Mouse (Mus musculus) cerebellum, adult 9-11 months (tissue): ENCODE results near the gene Cd200r2.
"Not testable (repeated sequence)": the region's sequence is repeated elsewhere in the genome, so short reads cannot be mapped to it uniquely, and the experiment has no call there.

Source experiments
- DNase-seq: peaks from one replicate; pipeline ENCODE4 v3.0.0; 2022

The Cd200r2 gene

DNA sequence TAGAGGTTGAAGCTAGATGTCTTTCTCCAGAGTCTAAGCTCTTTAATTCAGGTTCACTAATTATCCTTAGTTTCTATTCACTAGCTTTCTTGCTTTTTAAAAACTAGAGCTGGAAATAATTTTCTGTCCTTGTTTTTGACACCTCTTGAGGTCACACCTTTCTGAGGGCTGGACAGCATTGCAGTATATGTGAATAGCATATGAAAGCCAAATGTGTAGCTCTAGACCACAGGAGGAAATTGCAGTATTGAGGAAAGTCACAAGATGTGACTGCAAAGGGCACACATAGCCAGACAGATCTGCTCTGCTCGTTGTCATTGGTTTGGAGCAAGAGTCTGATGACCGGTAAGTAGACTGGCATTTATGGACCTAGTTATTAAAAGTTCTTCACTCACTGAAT is at the start of gene Cd200r2:
TSS of gene Cd200r2 (plus strand) at position 301 of the 400 bp plus-strand sequence.
- DNase-seq = no peak

DNA sequence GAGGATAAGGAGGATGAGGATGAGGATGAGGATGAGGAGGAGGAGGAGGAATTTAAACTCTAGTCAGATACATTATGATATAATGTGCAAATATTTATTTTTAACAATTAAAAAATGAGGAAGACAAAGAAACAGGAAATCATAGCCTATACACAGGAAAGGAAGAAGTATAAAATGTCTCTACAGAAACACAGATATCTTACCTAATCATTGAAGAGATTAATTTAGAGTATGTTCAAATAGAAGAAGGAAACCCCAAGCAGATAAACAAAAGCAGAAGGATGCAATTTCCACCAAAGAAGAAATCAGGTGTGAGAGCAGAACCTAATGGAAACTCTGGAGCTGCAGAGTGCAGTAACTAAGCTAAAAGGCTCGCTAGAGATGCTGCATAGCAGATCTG is 48.9 kb upstream of the Cd200r2 start:
- no peak for DNase-seq

DNA sequence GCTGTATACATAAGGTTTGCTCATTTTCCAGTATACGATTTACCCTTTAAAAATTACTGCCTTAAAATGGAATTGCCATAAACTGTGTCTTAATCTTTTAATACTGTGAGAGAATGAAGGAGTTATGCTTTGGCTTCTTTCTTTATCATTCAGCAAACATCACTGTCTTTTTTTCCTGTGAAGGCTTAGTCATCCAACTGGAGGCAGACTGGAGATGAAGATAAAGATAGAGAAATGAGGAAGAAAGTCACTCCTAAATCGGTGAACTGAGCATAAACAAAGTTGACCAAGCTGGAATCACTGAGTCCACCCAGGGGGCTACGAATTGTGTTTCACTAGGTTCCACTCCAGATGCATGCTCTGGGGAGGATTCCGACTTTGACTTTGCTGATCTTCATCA is 46.4 kb upstream of the Cd200r2 start:
- no peak for DNase-seq

DNA sequence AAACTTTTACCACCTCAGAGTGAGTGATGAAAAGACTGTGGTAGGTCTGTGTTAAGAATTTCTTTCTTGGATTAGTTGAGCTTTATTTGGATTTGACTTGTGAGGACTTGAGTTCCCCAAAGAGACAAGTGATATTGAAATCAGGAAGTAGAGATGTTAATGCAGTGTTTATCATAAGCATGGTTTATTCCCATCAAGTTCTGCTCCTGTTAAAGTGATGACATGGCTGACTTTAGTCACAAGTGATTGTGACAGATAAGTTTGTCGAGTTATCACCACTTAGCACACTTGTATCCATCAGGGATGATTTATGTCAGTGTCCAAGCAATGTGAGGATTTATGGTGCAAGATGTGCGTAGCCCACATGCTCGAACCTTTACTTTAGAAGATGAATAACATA is 34.6 kb upstream of the Cd200r2 start:
- DNase-seq = no peak

DNA sequence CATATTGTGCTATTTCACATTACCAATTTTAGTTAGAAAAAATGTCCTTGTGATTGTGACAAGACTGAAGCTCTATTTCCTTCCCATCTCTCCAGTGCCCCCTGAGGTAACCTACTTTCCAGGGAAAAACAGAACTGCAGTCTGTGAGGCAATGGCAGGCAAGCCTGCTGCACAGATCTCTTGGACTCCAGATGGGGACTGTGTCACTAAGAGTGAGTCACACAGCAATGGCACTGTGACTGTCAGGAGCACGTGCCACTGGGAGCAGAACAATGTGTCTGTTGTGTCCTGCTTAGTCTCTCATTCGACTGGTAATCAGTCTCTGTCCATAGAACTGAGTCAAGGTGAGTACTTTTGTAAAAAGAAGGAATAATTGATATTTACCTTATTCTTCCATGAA is 33.7 kb upstream of the Cd200r2 start:
- not testable (repeated sequence) for DNase-seq

DNA sequence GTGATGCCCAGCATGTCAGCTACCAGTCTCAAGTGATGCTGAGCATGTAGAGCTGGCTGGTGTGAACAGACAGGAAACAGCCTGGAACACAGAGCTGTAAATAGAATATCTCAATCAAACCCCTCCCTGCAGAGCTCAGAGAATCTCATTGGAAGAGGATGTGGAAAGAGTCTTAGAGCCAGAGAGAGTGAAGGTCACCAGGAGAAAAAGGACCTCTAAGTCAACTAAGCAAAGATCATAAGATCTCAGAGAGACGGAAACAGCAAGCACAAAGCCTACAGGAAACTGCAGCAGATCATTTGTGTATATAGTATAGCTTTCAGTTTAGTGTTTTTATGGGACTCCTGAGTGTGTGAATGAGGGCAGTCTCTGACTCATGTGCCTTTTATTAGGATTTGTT is 8.3 kb downstream of the Cd200r2 start:
- no peak for DNase-seq

DNA sequence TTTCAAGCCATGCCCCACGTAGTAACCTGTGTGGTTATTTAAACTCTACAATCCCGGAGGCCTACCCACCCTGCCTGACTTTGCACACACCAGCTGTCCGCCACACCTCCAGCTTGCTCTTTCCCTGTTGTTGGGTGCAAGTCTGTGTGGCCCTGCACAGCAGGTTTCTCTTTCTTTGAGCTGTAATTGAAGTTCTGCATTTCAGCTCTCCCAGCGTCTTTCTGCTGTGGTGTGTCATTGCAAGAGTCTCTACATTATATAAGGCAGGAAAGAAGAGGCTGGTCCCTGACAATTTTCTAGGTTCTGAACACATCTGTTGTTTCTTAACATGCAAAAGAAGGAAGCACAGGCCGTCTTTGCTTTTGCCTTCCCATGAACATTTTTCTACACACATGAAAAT is 9.7 kb downstream of the Cd200r2 start:
- DNase-seq = no peak

DNA sequence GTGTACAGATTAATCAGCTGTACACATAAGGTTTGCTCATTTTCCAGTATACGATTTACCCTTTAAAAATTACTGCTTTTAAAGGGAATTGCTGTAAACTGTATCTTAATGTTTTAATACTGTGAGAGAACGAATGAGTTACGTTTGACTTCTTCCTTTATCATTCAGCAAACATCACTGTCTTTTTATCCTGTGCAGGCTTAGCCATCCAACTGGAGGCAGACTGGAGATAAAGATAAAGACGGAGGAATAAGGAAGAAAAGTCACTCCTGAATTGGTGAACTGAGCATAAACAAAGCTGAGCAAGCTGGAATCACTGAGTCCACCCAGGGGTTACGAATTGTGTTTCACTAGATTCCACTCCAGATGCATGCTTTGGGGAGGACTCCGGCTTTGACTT is 10.7 kb downstream of the Cd200r2 start:
- DNase-seq = no peak

DNA sequence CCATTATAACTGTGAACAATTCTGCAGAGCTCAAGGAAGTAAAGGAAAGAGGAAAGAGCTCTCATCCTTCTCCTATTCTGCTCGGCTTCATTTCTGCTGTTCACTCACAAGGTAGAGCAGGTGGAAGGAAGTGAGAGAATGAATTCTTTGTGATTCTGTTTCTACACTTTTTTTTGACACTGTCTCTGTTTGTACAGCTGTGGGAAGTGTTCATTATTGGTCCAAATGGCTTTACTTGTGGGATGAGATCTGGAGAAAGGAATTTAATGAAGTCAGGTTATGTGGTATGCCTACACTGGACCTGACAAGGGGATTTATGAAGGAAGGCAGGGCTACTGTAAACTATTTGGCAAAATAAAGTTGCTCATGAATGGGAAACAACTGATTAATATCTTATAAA is 23.9 kb downstream of the Cd200r2 start:
- no peak for DNase-seq

DNA sequence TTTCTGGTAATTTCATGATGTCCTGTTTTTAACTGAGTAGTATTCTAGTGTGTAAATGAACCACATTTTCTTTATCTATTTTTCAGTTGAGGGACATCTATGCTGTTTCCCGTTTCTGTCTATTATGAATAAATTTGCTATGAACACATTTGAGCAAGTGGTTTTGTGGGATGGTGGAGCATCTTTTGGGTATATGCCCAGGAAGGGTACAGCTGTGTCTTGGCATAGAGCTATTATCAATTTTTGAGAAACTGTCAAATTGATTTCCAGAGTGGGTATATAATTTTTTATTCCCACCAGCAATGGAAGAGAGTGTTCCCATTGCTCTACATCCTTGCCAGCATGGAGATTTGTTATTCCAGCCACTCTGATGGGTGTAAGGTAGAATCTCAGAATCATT is 65.1 kb downstream of the Cd200r2 start:
- DNase-seq = no peak

DNA sequence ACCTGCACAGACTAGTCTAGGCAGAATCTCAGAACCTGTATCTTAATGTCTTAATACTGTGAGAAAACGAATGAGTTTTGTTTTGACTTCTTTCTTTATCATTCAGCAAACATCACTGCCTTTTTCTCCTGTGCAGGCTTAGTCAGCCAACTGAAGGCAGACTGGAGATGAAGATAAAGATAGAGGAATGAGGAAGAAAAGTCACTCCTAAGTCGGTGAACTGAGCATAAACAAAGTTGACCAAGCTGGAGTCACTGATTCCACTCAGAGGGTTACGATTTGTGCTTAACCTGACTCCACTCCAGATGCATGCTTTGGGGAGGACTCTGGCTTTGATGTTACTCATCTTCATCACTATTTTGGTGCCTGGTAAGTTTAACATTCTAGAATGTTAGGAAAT is 76.6 kb downstream of the Cd200r2 start, which contains the start of gene Cd200r3:
TSS of gene Cd200r3 (plus strand) at position 211 of the 400 bp plus-strand sequence.
- DNase-seq = no peak

DNA sequence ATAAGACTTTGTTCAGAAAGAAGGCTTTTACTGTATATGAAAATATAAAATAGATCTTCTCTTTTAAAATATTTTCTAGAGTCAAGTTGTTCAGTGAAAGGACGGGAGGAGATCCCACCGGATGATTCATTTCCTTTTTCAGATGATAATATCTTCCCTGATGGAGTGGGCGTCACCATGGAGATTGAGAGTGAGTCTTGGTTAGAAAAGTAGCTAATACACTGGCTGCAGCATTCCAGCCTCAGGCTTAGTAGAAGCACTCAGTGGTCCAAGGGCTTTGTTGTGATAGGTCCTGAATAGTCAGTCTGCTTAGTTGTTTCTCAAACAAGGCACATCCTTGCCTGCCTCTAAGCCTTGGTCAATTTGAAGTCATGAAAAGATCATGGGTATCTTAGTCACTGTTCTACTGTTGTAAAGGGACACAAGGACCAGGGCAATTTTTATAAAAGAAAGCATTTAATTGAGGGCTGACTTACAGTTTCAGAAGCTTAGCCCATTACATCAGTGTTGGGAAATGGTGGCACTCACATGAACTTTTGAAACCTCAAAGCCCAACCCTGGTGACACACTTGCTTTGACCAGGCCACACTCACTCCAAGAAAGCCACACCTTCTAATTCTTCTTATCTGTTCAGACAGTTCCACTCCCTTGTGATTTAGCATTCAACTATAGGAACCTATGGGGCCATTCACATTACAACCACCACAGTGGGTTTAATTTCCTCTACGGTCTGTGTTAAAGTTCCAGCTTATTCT is 84.6 kb downstream of the Cd200r2 start:
- no peak for DNase-seq

DNA sequence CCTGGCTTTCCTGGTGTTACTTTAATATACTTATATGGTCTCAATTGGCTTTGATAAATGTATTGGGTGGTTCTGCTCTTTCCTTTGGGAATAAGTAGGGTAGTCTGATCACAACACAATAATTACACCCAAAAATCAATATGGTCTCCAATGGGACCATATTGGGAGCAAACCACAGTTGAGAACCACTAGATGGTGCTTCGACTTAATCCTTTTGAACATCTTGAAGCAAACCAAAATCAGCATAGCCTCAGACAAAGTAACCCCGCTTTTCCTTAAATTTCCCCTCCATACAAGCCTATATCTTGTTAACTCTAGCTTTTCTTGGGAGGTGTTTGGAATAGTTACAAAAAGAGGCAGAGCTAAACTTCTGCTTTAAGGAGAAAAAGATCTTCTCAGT is 95.4 kb downstream of the Cd200r2 start:
- DNase-seq = no peak

DNA sequence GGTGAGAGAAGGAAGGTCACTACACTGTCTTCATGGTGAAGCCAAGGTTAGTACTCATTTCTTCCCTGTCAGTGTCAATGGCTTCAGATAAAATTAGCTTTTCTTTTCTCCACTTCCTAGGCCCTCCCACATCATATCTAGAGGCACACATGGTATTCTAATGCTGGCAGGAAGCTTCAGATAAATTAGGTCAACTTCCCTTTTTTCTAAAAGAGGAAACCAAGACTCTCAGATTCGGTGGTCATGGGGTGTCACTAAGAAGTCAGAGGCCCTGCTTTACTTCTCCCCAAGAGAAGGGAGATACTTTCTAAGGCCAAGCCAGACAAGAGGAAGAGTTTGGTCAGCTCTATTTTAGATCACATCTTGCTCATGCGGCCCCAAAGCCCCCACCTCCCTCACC is 95.9 kb downstream of the Cd200r2 start:
- DNase-seq = no peak

DNA sequence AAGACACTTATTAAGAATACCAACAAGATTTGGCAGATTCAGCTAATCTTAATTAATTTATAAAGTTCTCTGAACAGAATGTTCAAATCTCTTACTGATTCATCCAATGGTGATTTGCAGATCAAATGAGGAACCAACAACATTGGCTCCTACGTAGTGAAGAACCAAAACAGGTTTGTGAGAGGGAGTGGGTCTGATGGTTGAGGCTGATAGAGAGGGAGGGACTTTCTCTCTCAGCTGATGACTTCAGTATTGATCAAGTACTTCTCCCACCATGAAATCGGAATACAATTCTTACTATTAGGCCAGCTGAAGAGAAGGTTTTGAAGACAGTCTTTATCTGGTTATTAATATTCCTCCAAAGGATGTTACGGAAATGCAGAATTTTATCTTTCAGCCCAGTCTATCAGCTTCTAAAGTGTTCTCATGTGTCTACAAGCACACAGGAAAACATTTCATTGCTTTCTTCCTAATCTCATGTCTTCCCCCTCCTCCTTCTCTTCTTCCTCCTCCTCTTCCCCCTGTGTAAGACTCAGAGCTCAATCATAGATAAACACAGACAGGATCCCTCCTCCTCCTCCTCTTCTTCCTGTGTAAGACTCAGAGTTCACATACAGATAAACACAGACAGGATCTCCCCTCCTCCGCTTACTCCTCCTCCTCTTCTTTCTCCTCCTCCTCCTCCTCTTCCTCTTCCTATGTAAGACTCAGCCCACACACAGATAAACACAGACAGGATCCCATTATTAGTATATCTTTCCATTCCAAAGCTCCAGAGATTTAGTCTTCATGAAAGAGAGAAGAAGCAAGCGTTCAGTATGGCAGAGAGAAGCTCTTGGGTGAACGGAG is 97.9 kb downstream of the Cd200r2 start:
- DNase-seq = no peak

DNA sequence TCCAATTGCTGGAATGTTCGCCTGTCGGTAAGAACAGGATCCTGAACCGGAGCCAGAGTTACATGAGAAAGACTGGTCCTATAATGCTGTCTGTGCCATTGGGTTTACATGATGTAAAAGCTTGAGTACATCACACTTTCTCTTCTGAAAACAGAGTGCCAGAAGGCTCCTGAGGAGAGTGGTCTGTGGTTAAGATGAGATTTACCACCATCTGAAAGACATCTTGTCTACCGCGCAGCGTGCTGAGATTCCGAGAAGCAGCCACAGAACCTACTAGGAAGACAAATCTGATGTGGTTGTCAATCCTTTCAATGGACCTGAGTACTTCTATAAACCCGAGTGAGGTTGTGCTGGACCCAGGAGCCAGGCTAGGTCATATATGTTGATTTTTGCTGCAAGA is 98.5 kb downstream of the Cd200r2 start:
- DNase-seq = no peak
